Mouse (Mus musculus) neural tube, embryonic 15.5 days (tissue): Measurements from ENCODE around the gene Apon. TPM values are rescaled to one million over a fixed set of nuclear protein-coding genes. Genes with fewer than 3 reads are reported as not detected.
A peak's percentile ranks its signal among the peaks of the same experiment; 100 is the strongest.

Experiments used
- ATAC-seq: fragments of 200-750 bp; cut with Nextera tagmentation; 2 replicates; pipeline ENCODE4 v1.8.0; 2017; ENCODE audit warnings: mild to moderate bottlenecking, moderate TSS enrichment, moderate library complexity; ENCODE audit not compliant: low FRiP score
- H3K27ac ChIP-seq: fragments of 300-500 bp; sonication (generic); replicated peaks from 2 replicates; pipeline ENCODE4 v1.5.1; 2015; ENCODE audit warnings: mild to moderate bottlenecking, inconsistent platforms
- H3K27me3 ChIP-seq: fragments of 300-500 bp; sonication (generic); replicated peaks from 2 replicates; pipeline ENCODE4 v1.6.1; 2015; ENCODE audit warnings: inconsistent platforms
- H3K36me3 ChIP-seq: fragments of 300-500 bp; sonication (generic); 2 replicates; pipeline ENCODE4 v1.6.1; 2015; ENCODE audit warnings: inconsistent platforms
- H3K4me1 ChIP-seq: fragments of 300-500 bp; sonication (generic); 2 replicates; pipeline ENCODE4 v1.6.1; 2015; ENCODE audit warnings: inconsistent platforms
- H3K4me2 ChIP-seq: fragments of 300-500 bp; sonication (generic); 2 replicates; pipeline ENCODE4 v1.6.1; 2015; ENCODE audit warnings: inconsistent platforms, mild to moderate bottlenecking, moderate library complexity
- H3K4me3 ChIP-seq: fragments of 300-500 bp; sonication (generic); replicated peaks from 2 replicates; pipeline ENCODE4 v1.5.1; 2015; ENCODE audit warnings: mild to moderate bottlenecking, inconsistent platforms
- H3K9ac ChIP-seq: fragments of 300-500 bp; sonication (generic); replicated peaks from 2 replicates; pipeline ENCODE4 v1.6.1; 2015; ENCODE audit warnings: mild to moderate bottlenecking, inconsistent platforms
- H3K9me3 ChIP-seq: fragments of 300-500 bp; sonication (generic); replicated peaks from 2 replicates; pipeline ENCODE4 v1.6.1; 2016; ENCODE audit warnings: inconsistent platforms
- WGBS: fragments of 180-500 bp; shearing (Covaris S2); methylation state at CpG from one replicate; pipeline ENCODE4 v1.1.7; 2015; ENCODE audit warnings: mixed read lengths; 5-methylcytosine and 5-hydroxymethylcytosine counted together
- polyA plus RNA-seq: library from polyadenylated mRNA; unstranded; fragments of >200 nt; fragmentation: Nextera tagmentation; extraction: Ambion mirVana; gene quantifications from 2 replicates; pipeline ENCODE4 v1.2.1, GENCODE M21; 2015

The Apon gene
- polyA plus RNA-seq, 1 experiment from 2014 or later = not detected

DNA sequence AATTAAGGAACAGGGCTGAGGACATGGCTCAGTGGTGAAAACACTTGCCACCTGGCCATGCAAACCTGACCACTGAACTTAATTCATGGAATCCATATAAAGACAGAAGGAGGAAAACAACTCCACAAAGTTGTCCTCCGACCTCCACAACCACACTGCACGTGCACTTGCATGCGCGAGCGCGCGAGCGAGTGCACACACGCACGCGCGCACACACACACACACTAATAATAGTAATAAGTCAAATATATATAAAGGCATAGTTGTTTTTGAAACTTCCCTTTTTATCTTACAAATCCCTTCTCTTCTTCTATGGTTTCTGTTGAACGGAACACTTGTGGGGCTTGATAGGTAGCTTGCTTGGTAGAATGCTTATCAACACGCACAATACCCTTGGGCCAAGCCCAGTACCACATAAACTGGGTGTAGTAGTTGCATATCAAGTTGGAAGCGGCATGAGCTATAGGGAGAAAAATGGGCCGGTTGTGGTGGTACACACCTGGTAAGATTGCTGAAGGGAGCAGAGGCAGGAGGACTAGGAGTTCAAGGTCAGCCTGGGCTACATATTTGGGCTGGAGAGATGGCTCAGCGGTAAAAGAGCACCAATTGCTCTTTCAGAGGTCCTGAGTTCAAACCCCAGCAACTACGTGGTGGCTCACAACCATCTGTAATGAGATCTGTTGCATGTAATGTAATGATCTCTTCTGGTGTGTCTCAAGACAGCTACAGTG is 35.3 kb upstream of the Apon start:
- WGBS = 95% methylated on average over 18 of the region's 18 CpGs
- Histone ChIP-seq H3K9ac (no peak overlapping the region), H3K4me3 (no peak overlapping the region), H3K9me3 (no peaks in the 10 kb centered on the region), H3K4me2 (no peak overlapping the region), H3K27ac (no peak overlapping the region), H3K27me3 (0 out of 2 replicates have a peak, but pooled peaks cover 5% of the 10 kb centered on the region), H3K4me1 (no peaks in the 10 kb centered on the region), H3K36me3 (no peaks in the 10 kb centered on the region)
- no peak for ATAC-seq

- no peak for ATAC-seq
- Histone ChIP-seq H3K4me1 (no peaks in the 10 kb centered on the region), H3K9ac (no peak overlapping the region), H3K27me3 (no peaks in the 10 kb centered on the region), H3K4me3 (no peak overlapping the region), H3K9me3 (no peaks in the 10 kb centered on the region), H3K36me3 (no peaks in the 10 kb centered on the region), H3K27ac (no peak overlapping the region), H3K4me2 (no peak overlapping the region)
- WGBS = 71% methylated on average over 16 of the region's 16 CpGs
Observed at GRCm38 (mm10) chr10:128221533-128222286, 32.2 kb upstream of the Apon start.

DNA sequence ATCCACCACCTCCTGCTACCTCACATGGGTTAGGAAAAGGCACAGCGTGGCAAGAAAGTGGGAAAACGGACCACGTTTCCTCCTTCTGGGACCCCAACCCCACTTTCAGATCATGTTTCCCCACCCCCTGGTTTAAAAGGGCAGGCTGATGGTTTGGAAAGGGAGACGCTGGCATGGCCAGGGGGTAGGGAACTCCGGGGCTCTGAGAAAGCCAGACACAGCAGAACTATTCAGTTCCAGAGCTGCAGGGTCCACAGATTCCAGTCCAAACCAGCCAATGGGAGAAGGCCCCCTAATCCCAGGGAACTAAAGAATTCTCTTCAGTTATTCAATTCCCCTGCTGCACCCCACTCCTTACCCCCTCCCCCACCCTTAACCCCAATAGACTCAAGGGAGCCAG is 28.8 kb upstream of the Apon start:
- 58% methylated on average over 5 of the region's 5 CpGs for WGBS
- H3K4me1 ChIP-seq = no peaks in the 10 kb centered on the region
- H3K4me2 ChIP-seq = no peak overlapping the region
- no peak overlapping the region for H3K9ac ChIP-seq
- no peak overlapping the region for H3K4me3 ChIP-seq
- no peak overlapping the region for H3K27ac ChIP-seq
- no peaks in the 10 kb centered on the region for H3K36me3 ChIP-seq
- no peaks in the 10 kb centered on the region for H3K27me3 ChIP-seq
- no peak for ATAC-seq
- no peaks in the 10 kb centered on the region for H3K9me3 ChIP-seq

GRCm38 (mm10) chr10:128225538-128225937 is 28.4 kb upstream of the Apon start, which contains the start of gene Mip:
Mip (plus strand) TSS chr10:128225838.
- no peak for ATAC-seq
- 41% methylated on average over 4 of the region's 4 CpGs for WGBS
- no peak within 1 kb of the TSS for H3K4me2 ChIP-seq

DNA sequence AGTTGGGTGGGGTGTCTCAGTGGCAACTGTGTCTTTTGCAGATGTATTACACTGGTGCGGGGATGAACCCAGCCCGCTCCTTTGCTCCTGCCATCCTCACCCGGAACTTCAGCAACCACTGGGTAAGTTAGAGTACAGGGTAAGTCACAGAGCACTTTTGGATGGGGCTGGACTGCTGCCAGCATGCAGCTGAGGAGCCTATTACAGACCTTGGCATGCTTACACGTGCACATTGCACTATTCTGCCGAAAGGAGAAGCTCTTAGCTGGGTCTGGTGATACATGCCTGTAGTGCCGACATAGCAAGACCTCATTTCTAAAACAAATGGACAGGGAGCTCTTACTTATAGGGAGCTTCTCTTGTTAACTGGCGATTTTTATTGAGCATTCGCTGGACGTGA is 26.3 kb upstream of the Apon start:
- Histone ChIP-seq H3K36me3 (no peaks in the 10 kb centered on the region), H3K4me3 (no peak overlapping the region), H3K4me1 (peaks cover 7% of the 10 kb centered on the region), H3K27me3 (no peaks in the 10 kb centered on the region), H3K9me3 (no peaks in the 10 kb centered on the region), H3K4me2 (no peak overlapping the region), H3K27ac (no peak overlapping the region), H3K9ac (no peak overlapping the region)
- no peak for ATAC-seq
- 82% methylated on average over 9 of the region's 9 CpGs for WGBS

More at GRCm38 (mm10) chr10:128225538-128225937, 28.4 kb upstream of the Apon start, which contains the start of gene Mip:
- Histone ChIP-seq H3K9me3 (no peaks in the 10 kb centered on the region), H3K27me3 (no peaks in the 10 kb centered on the region), H3K4me3 (no peak within 1 kb of the TSS), H3K36me3 (no peaks in the 10 kb centered on the region), H3K4me1 (no peaks in the 10 kb centered on the region), H3K27ac (no peak within 1 kb of the TSS), H3K9ac (no peak within 1 kb of the TSS)

DNA sequence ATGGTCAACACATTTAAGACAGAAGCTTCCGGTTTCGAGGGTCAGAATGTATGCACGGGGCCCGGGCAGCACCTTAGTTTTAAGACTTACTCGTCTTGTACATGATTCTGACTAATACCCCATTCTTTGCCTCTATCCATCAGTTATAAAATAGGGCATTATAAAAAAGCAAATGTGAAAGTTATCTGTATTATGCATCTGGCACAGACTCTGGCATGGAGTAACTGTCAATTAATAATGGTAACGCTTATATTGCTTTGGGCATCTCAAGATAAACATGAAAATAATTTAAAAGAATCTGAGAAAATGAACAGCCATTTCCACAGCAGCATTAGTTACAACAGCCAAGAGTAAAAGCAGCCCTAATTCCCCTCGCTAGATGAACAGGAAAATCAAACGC is 25.9 kb upstream of the Apon start:
- H3K9me3 ChIP-seq = no peaks in the 10 kb centered on the region
- WGBS = 97% methylated on average over 8 of the region's 8 CpGs
- H3K4me2 ChIP-seq = no peak overlapping the region
- no peak overlapping the region for H3K4me3 ChIP-seq
- H3K27ac ChIP-seq = no peak overlapping the region
- no peaks in the 10 kb centered on the region for H3K36me3 ChIP-seq
- H3K4me1 ChIP-seq = peaks cover 11% of the 10 kb centered on the region
- no peak for ATAC-seq
- no peaks in the 10 kb centered on the region for H3K27me3 ChIP-seq
- no peak overlapping the region for H3K9ac ChIP-seq

DNA sequence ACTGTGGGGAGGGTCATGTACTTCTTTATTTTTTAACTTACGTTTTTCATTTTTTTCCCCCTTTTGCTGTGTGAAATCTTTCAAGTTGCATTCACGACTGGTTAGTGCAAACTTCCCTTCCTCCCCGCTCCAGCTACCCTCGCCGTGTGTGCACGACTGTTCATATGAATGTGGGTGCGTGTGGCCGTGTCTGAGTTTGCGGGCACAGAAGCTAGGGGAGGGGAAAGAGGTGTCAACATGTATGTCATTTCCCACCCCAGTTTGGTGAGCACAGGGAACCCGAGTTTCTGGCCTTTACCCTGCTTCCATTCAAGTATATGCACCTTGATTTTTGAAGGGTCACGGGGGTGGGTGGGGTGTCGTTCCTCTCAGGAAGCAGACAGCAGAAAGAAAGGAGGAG is 23.3 kb upstream of the Apon start:
- Histone ChIP-seq H3K9me3 (no peaks in the 10 kb centered on the region), H3K4me1 (peaks cover 12% of the 10 kb centered on the region), H3K4me2 (no peak overlapping the region), H3K27me3 (no peaks in the 10 kb centered on the region), H3K9ac (no peak overlapping the region), H3K4me3 (no peak overlapping the region), H3K27ac (no peak overlapping the region), H3K36me3 (no peaks in the 10 kb centered on the region)
- 77% methylated on average over 12 of the region's 12 CpGs for WGBS
- no peak for ATAC-seq

DNA sequence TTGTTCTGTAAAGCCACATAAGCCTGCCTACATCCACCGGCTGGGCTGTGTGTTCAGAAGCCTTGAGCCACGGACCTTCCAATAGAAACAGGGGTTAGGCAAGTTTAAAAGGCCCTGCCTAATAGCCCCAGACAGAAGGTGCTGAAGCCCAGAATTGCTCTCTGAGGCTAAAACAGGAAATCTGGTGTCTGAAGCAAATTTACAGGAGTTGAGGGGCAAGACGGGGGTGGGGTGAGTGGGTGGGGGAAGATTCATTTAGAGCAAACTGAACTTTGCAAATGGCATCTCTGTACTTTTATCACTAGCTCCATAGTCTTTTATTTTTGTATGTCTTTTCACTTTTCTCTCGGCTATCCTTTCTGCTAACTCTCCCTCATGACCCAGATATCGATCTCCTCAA is 22.8 kb upstream of the Apon start:
- Histone ChIP-seq H3K27ac (no peak overlapping the region; the same call in 1 of the 2 replicates), H3K9ac (0 out of 2 replicates have a peak overlapping the region, but pooled peaks have one; percentile 79)
- WGBS = 16% methylated on average over 5 of the region's 5 CpGs

DNA sequence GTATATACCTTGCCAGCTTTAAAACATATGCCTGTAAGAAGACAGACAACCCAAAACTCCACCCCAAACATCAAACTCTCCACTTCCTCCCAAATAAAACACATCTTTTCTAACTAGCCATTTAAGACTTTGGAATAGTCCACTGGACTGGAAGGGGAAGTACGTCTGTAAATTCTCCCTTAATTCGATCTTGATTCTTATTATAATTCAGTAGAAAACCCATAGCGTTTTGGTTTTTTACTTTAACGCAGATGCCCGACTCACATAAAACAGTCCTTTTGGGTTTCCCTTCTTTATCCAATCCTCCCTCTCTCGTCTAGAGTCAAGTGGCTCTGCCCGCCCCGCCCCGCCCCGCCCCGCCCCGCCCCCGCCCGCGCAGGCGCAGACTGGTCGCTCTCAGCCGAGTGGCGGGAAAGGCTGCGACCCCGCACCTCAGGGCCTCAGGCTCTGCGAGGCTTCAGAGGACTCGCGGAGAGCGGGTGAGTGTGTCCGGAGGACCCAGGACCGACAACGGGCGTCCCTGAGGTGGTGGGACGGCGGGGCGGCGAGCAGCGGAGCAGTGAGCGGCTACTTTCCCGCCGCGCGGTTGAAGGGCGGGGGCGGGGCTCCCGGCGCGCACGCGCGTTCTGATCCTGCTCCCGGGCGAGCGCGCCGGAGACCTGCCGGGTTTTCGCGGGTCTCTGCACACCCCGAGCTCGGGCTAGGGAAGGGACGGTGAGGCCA is 22.0 kb upstream of the Apon start, which contains the start of gene Timeless:
Timeless (plus strand) TSS at position 369 of the 723 bp plus-strand sequence.
- H3K9me3 ChIP-seq = no peaks in the 10 kb centered on the region
- peak within 1 kb of the TSS; percentile 94 for H3K27ac ChIP-seq
- peaks cover 12% of the 10 kb centered on the region for H3K4me1 ChIP-seq
- peak within 1 kb of the TSS; percentile 79 for H3K9ac ChIP-seq
- peak; percentile 96 for ATAC-seq
- H3K4me3 ChIP-seq = peak within 1 kb of the TSS; percentile 88
- WGBS = under 1% methylated on average over 54 of the region's 58 CpGs
- no peaks in the 10 kb centered on the region for H3K36me3 ChIP-seq
- peak within 1 kb of the TSS; percentile 73 for H3K4me2 ChIP-seq
- H3K27me3 ChIP-seq = no peaks in the 10 kb centered on the region

More for the DNA sequence above, 22.8 kb upstream of the Apon start:
- Histone ChIP-seq H3K4me2 (peak overlapping the region; percentile 73), H3K27me3 (no peaks in the 10 kb centered on the region), H3K4me1 (peaks cover 12% of the 10 kb centered on the region), H3K36me3 (no peaks in the 10 kb centered on the region), H3K4me3 (peak overlapping the region; percentile 88), H3K9me3 (no peaks in the 10 kb centered on the region)
- no peak for ATAC-seq

DNA sequence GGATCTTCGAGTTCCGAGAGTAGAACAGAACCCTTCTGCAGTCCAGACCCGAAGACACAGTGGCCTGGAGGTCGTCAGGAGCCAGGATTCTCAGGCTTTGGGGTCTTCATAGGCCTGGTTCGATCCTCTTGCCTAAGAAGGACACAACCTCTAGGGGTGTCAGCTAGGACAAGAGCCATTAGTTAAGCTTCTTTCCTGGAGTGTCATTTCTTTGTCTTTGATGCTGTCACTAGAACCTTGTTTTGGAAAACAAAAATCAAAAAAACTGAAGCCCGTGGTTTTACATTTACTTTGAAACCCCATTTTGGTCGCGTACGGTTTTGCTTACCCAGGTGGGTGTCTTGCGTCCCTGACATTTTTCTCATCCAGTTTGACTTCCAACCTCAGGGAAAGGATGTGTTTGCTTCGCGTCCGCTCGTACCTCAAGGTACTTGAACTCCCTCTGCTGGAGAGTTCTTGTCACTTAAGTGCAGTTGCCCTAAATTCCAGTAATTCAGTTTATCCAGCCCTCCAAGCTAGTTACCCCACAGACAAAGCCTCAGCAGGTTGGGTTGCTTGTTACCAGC is 21.4 kb upstream of the Apon start:
- Histone ChIP-seq H3K27ac (peak overlapping the region; percentile 94), H3K27me3 (no peaks in the 10 kb centered on the region), H3K9me3 (no peaks in the 10 kb centered on the region), H3K36me3 (no peaks in the 10 kb centered on the region), H3K4me1 (peaks cover 12% of the 10 kb centered on the region), H3K4me2 (peak overlapping the region; percentile 73), H3K9ac (peak overlapping the region; percentile 79), H3K4me3 (peak overlapping the region; percentile 88)
- WGBS = under 1% methylated on average over 14 of the region's 14 CpGs
- peak; percentile 48 for ATAC-seq

- Histone ChIP-seq H3K9me3 (no peaks in the 10 kb centered on the region), H3K27me3 (no peaks in the 10 kb centered on the region), H3K4me1 (peaks cover 12% of the 10 kb centered on the region), H3K4me2 (no peak overlapping the region), H3K27ac (no peak overlapping the region), H3K36me3 (peaks cover 9% of the 10 kb centered on the region; the same call in 1 of the 2 replicates), H3K4me3 (no peak overlapping the region), H3K9ac (no peak overlapping the region)
- no peak for ATAC-seq
- WGBS = 90% methylated on average over 4 of the region's 4 CpGs
Observed at GRCm38 (mm10) chr10:128236321-128236720, 17.6 kb upstream of the Apon start.
